Mouse (Mus musculus): ENCODE results near the gene Cox20. TPM values are rescaled to one million over a fixed set of nuclear protein-coding genes. Genes with fewer than 3 reads are reported as not detected.

Cox20 gene
- polyA plus RNA-seq, 1 experiment from 2014 or later, result 110 TPM

- peaks cover 21% of the 10 kb centered on the region for H3K4me1 ChIP-seq (replicated peaks)
- no peaks in the 10 kb centered on the region for H3K27me3 ChIP-seq
- WGBS, result 82% methylated on average over 1 of the region's 1 CpGs
- H3K4me2 ChIP-seq, result no peak overlapping the region
- H3K9me3 ChIP-seq, result no peaks in the 10 kb centered on the region
- peaks cover 47% of the 10 kb centered on the region for H3K36me3 ChIP-seq
- no peak overlapping the region for H3K27ac ChIP-seq (replicated peaks)
- H3K9ac ChIP-seq, result no peak overlapping the region
- no peak overlapping the region for H3K4me3 ChIP-seq
- ATAC-seq (ENCODE audit: low FRiP score, low read depth), result no peak
These were observed 4.3 kb downstream of the Cox20 start for GRCm38 (mm10) chr1:178323235-178323634.

- Histone ChIP-seq H3K36me3 (peaks cover 57% of the 10 kb centered on the region), H3K4me2 (no peak overlapping the region), H3K9ac (no peak overlapping the region), H3K9me3 (no peaks in the 10 kb centered on the region), H3K4me3 (no peak overlapping the region), H3K27me3 (no peaks in the 10 kb centered on the region), H3K4me1 (replicated peaks) (peaks cover 21% of the 10 kb centered on the region), H3K27ac (replicated peaks) (no peak overlapping the region)
- no peak for ATAC-seq (ENCODE audit: low FRiP score, low read depth)
- WGBS, result 100% methylated on average over 1 of the region's 1 CpGs
These were observed 5.6 kb downstream of the Cox20 start for GRCm38 (mm10) chr1:178324568-178324967.

GRCm38 (mm10) chr1:178326357-178326756 is 7.4 kb downstream of the Cox20 start:
- peaks cover 7% of the 10 kb centered on the region for H3K4me1 ChIP-seq (replicated peaks)
- no peak overlapping the region for H3K4me3 ChIP-seq
- peaks cover 73% of the 10 kb centered on the region for H3K36me3 ChIP-seq
- H3K9ac ChIP-seq, result no peak overlapping the region
- H3K4me2 ChIP-seq, result no peak overlapping the region
- H3K27me3 ChIP-seq, result no peaks in the 10 kb centered on the region
- no peak for ATAC-seq (ENCODE audit: low FRiP score, low read depth)
- no peaks in the 10 kb centered on the region for H3K9me3 ChIP-seq
- 93% methylated on average over 1 of the region's 1 CpGs for WGBS
- H3K27ac ChIP-seq (replicated peaks), result no peak overlapping the region

GRCm38 (mm10) chr1:178326950-178327349 is 8.0 kb downstream of the Cox20 start:
- peaks cover 1% of the 10 kb centered on the region for H3K4me1 ChIP-seq (replicated peaks)
- ATAC-seq (ENCODE audit: low FRiP score, low read depth), result no peak
- no peaks in the 10 kb centered on the region for H3K27me3 ChIP-seq

GRCm38 (mm10) chr1:178329017-178329416 is 10.1 kb downstream of the Cox20 start:
- Histone ChIP-seq H3K9ac (no peak overlapping the region), H3K36me3 (peaks cover 73% of the 10 kb centered on the region), H3K9me3 (no peaks in the 10 kb centered on the region), H3K4me2 (no peak overlapping the region), H3K4me3 (no peak overlapping the region), H3K4me1 (replicated peaks) (peaks cover 15% of the 10 kb centered on the region), H3K27me3 (no peaks in the 10 kb centered on the region), H3K27ac (replicated peaks) (no peak overlapping the region)
- 90% methylated on average over 5 of the region's 5 CpGs for WGBS
- ATAC-seq (ENCODE audit: low FRiP score, low read depth), result no peak

More at GRCm38 (mm10) chr1:178326950-178327349, 8.0 kb downstream of the Cox20 start:
- Histone ChIP-seq H3K9me3 (no peaks in the 10 kb centered on the region), H3K4me3 (no peak overlapping the region), H3K9ac (no peak overlapping the region), H3K27ac (replicated peaks) (no peak overlapping the region), H3K36me3 (peaks cover 72% of the 10 kb centered on the region), H3K4me2 (no peak overlapping the region)
- WGBS, result 81% methylated on average over 1 of the region's 1 CpGs

- no peak for ATAC-seq (ENCODE audit: low FRiP score, low read depth)
- Histone ChIP-seq H3K9ac (no peak overlapping the region), H3K27ac (replicated peaks) (no peak overlapping the region), H3K4me3 (no peak overlapping the region), H3K9me3 (no peaks in the 10 kb centered on the region), H3K4me1 (replicated peaks) (peaks cover 23% of the 10 kb centered on the region), H3K27me3 (no peaks in the 10 kb centered on the region), H3K36me3 (peaks cover 72% of the 10 kb centered on the region), H3K4me2 (no peak overlapping the region)
- 75% methylated on average over 6 of the region's 6 CpGs for WGBS
These were observed 11.0 kb downstream of the Cox20 start for GRCm38 (mm10) chr1:178329946-178330345.

GRCm38 (mm10) chr1:178335860-178336261 is 16.9 kb downstream of the Cox20 start:
- Histone ChIP-seq H3K4me1 (replicated peaks) (peaks cover 33% of the 10 kb centered on the region), H3K27me3 (no peaks in the 10 kb centered on the region), H3K9ac (peak overlapping the region; percentile 100), H3K9me3 (no peaks in the 10 kb centered on the region), H3K4me2 (peak overlapping the region; percentile 80), H3K4me3 (peak overlapping the region; percentile 80), H3K36me3 (peaks cover 34% of the 10 kb centered on the region), H3K27ac (replicated peaks) (peak overlapping the region; percentile 97)
- WGBS, result under 1% methylated on average over 16 of the region's 16 CpGs
- ATAC-seq (ENCODE audit: low FRiP score, low read depth), result no peak

GRCm38 (mm10) chr1:178336289-178336775 is 17.4 kb downstream of the Cox20 start:
- peak overlapping the region; percentile 80 for H3K4me2 ChIP-seq
- H3K4me1 ChIP-seq (replicated peaks), result peaks cover 33% of the 10 kb centered on the region
- ATAC-seq (ENCODE audit: low FRiP score, low read depth), result peak; percentile 93
- H3K27me3 ChIP-seq, result no peaks in the 10 kb centered on the region
- H3K27ac ChIP-seq (replicated peaks), result peak overlapping the region; percentile 97
- 0% methylated on average over 30 of the region's 53 CpGs for WGBS
- H3K9me3 ChIP-seq, result no peaks in the 10 kb centered on the region
- peak overlapping the region; percentile 80 for H3K4me3 ChIP-seq
- H3K36me3 ChIP-seq, result peaks cover 29% of the 10 kb centered on the region
- H3K9ac ChIP-seq, result peak overlapping the region; percentile 100

- H3K4me3 ChIP-seq, result peak overlapping the region; percentile 80
- H3K27me3 ChIP-seq, result no peaks in the 10 kb centered on the region
- H3K36me3 ChIP-seq, result peaks cover 24% of the 10 kb centered on the region
- ATAC-seq (ENCODE audit: low FRiP score, low read depth), result peak; percentile 59
- peak overlapping the region; percentile 100 for H3K9ac ChIP-seq
- H3K9me3 ChIP-seq, result no peaks in the 10 kb centered on the region
- peaks cover 33% of the 10 kb centered on the region for H3K4me1 ChIP-seq (replicated peaks)
- H3K27ac ChIP-seq (replicated peaks), result peak overlapping the region; percentile 97
- WGBS, result under 1% methylated on average over 76 of the region's 89 CpGs
- peak overlapping the region; percentile 80 for H3K4me2 ChIP-seq
These were observed 18.0 kb downstream of the Cox20 start for GRCm38 (mm10) chr1:178336777-178337481.

- peak within 1 kb of the TSS; percentile 100 for H3K9ac ChIP-seq
- peak; percentile 91 for ATAC-seq (ENCODE audit: low FRiP score, low read depth)
- peak within 1 kb of the TSS; percentile 97 for H3K27ac ChIP-seq (replicated peaks)
- H3K9me3 ChIP-seq, result no peaks in the 10 kb centered on the region
- WGBS, result 0% methylated on average over 59 of the region's 73 CpGs
- peaks cover 16% of the 10 kb centered on the region for H3K36me3 ChIP-seq
- H3K4me2 ChIP-seq, result peak within 1 kb of the TSS; percentile 80
- peak within 1 kb of the TSS; percentile 80 for H3K4me3 ChIP-seq
- H3K4me1 ChIP-seq (replicated peaks), result peaks cover 30% of the 10 kb centered on the region
- H3K27me3 ChIP-seq, result no peaks in the 10 kb centered on the region
These were observed 18.8 kb downstream of the Cox20 start, which contains the start of gene Hnrnpu for GRCm38 (mm10) chr1:178337551-178338317. Gene Hnrnpu, minus strand, starts transcription at chr1:178337797.

- no peaks in the 10 kb centered on the region for H3K27me3 ChIP-seq
- H3K4me3 ChIP-seq, result peak overlapping the region; percentile 80
- H3K9ac ChIP-seq, result peak overlapping the region; percentile 100
- peak overlapping the region; percentile 97 for H3K27ac ChIP-seq (replicated peaks)
- 4% methylated on average over 6 of the region's 6 CpGs for WGBS
- peak overlapping the region; percentile 80 for H3K4me2 ChIP-seq
- ATAC-seq (ENCODE audit: low FRiP score, low read depth), result no peak
- H3K9me3 ChIP-seq, result no peaks in the 10 kb centered on the region
- H3K4me1 ChIP-seq (replicated peaks), result peaks cover 24% of the 10 kb centered on the region
- peaks cover 10% of the 10 kb centered on the region for H3K36me3 ChIP-seq
These were observed 19.4 kb downstream of the Cox20 start for GRCm38 (mm10) chr1:178338318-178338641.

- Histone ChIP-seq H3K27me3 (no peaks in the 10 kb centered on the region), H3K4me1 (replicated peaks) (peaks cover 8% of the 10 kb centered on the region), H3K9me3 (no peaks in the 10 kb centered on the region), H3K9ac (no peak overlapping the region), H3K4me2 (no peak overlapping the region), H3K4me3 (no peak overlapping the region), H3K27ac (replicated peaks) (no peak overlapping the region), H3K36me3 (no peaks in the 10 kb centered on the region)
- 99% methylated on average over 2 of the region's 2 CpGs for WGBS
- no peak for ATAC-seq (ENCODE audit: low FRiP score, low read depth)
These were observed 21.3 kb downstream of the Cox20 start for GRCm38 (mm10) chr1:178340213-178340612.
